Mouse (Mus musculus) liver, embryonic 14.5 days (tissue): ENCODE results near the gene Gm10024. TPM values are rescaled to one million over a fixed set of nuclear protein-coding genes. Genes with fewer than 3 reads are reported as not detected.
"Not testable (repeated sequence)": the region's sequence is repeated elsewhere in the genome, so short reads cannot be mapped to it uniquely, and the experiment has no call there.

Experiments
- ATAC-seq: fragments of 200-750 bp; cut with Nextera tagmentation; 2 replicates; pipeline ENCODE4 v1.8.0; 2017; ENCODE audit warnings: moderate number of reproducible peaks, mild to moderate bottlenecking, moderate library complexity; ENCODE audit not compliant: insufficient read depth
- DNase-seq, 3 experiments: peaks; one replicate each; pipeline ENCODE4 v3.0.0-alpha.2; 2012 to 2013; ENCODE audit warnings: low read depth in 3 of 3, low spot score in 3 of 3
- H3K27ac ChIP-seq: fragments of 300-500 bp; sonication (generic); 2 replicates; pipeline ENCODE4 v1.5.1; 2014; ENCODE audit warnings: moderate library complexity, mild to moderate bottlenecking, control low read depth, inconsistent platforms
- H3K27me3 ChIP-seq: fragments of 300-500 bp; sonication (generic); 2 replicates; pipeline ENCODE4 v1.6.1; 2014; ENCODE audit warnings: mild to moderate bottlenecking, low read length, moderate library complexity; ENCODE audit not compliant: control insufficient read depth, insufficient read depth
- H3K36me3 ChIP-seq: fragments of 300-500 bp; sonication (generic); replicated peaks from 2 replicates; pipeline ENCODE4 v1.6.1; 2014; ENCODE audit warnings: low read depth; ENCODE audit not compliant: control insufficient read depth, insufficient read depth
- H3K4me1 ChIP-seq, 2 experiments: fragments of 200-500 bp in 1 of 2; fragments of 300-500 bp in 1 of 2; sonication (generic) in 1 of 2; replicated peaks; 2 replicates each; pipeline ENCODE4 v1.6.1; 2012 to 2014; ENCODE audit warnings: antibody characterized with exemption in 1 of 2, inconsistent platforms in 1 of 2, low read length in 1 of 2; ENCODE audit not compliant: control insufficient read depth in 2 of 2, insufficient read depth in 2 of 2
- H3K4me2 ChIP-seq: fragments of 300-500 bp; sonication (generic); 2 replicates; pipeline ENCODE4 v1.6.1; 2014; ENCODE audit warnings: low read depth, mild to moderate bottlenecking, control low read depth, moderate library complexity
- H3K4me3 ChIP-seq, 2 experiments: fragments of 200-500 bp in 1 of 2; fragments of 300-500 bp in 1 of 2; sonication (generic) in 1 of 2; 2 replicates each; pipeline ENCODE4 v1.5.1; 2012 to 2014; ENCODE audit warnings: low read depth in 2 of 2, low read length in 2 of 2, mild to moderate bottlenecking in 2 of 2, control low read depth in 1 of 2, inconsistent platforms in 1 of 2, moderate library complexity in 1 of 2; ENCODE audit not compliant: insufficient read depth in 1 of 2
- H3K9ac ChIP-seq: fragments of 300-500 bp; sonication (generic); replicated peaks from 2 replicates; pipeline ENCODE4 v1.6.1; 2014; ENCODE audit warnings: mild to moderate bottlenecking, control low read depth, moderate library complexity
- H3K9me3 ChIP-seq: fragments of 300-500 bp; sonication (generic); 2 replicates; pipeline ENCODE4 v1.6.1; 2016; ENCODE audit warnings: low read length, mixed read lengths; ENCODE audit not compliant: control insufficient read depth
- CTCF ChIP-seq: IDR thresholded peaks from 2 replicates; pipeline ENCODE4 v1.5.1; 2016; ENCODE audit warnings: antibody characterized with exemption, low read depth, control low read depth
- EP300 ChIP-seq: IDR thresholded peaks from 2 replicates; pipeline ENCODE4 v1.6.1; 2016; ENCODE audit warnings: antibody characterized with exemption, low read depth
- WGBS: fragments of 180-500 bp; shearing (Covaris S2); extraction: QIAGEN DNeasy Blood & Tissue Kit; methylation state at CpG from one replicate; pipeline ENCODE4 v1.1.7; 2014; ENCODE audit not compliant: insufficient replicate concordance; 5-methylcytosine and 5-hydroxymethylcytosine counted together
- polyA plus RNA-seq, 2 experiments: library from polyadenylated mRNA; depleted of rRNA in 1 of 2; stranded (reverse) in 1 of 2; unstranded in 1 of 2; fragments of >200 nt; fragmentation: Nextera tagmentation in 1 of 2; extraction: Ambion mirVana in 1 of 2; gene quantifications; 2 replicates each; pipeline versions ENCODE4 v1.2.1 to v1.2.3; 2012 to 2014

Gm10024 gene
- polyA plus RNA-seq, 2 experiments, result not detected

DNA sequence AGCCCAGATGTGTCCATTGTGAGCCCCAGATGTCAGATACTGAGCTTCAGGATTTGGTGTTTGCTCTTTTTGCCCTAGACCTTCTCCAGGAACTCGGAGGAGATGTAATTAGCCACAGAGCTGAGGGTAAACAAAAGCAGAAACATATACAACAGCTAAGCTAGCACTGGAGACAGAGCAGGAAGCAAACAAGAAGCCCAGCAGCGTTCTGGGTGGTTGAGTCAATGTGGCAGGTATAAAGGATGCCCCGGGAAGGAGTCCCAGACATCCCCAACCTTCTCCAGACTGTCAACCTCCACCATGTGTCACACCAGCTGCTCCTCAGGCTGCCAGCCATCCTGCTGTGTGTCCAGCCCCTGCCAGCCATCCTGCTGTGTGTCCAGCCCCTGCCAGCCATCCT is 14.9 kb downstream of the Gm10024 start, which contains the start of gene Gm10100:
TSS of gene Gm10100 (plus strand) at position 301 of the 400 bp plus-strand sequence.
- Histone ChIP-seq H3K4me2 (no peak within 1 kb of the TSS), H3K9ac (no peak within 1 kb of the TSS), H3K4me1 (no peaks in the 10 kb centered on the region), H3K27ac (no peak within 1 kb of the TSS), H3K4me3 (no peak within 1 kb of the TSS), H3K9me3 (no peaks in the 10 kb centered on the region), H3K36me3 (no peaks in the 10 kb centered on the region), H3K27me3 (no peaks in the 10 kb centered on the region)
- TF ChIP-seq CTCF (no peak), EP300 (no peak)
- DNase-seq (no peak), ATAC-seq (no peak)
- WGBS, result 14% methylated on average over 3 of the region's 3 CpGs

GRCm38 (mm10) chr10:77728280-77728679 is 17.0 kb downstream of the Gm10024 start:
- no peak for ATAC-seq
- H3K9me3 ChIP-seq, result no peaks in the 10 kb centered on the region
- no peaks in the 10 kb centered on the region for H3K27me3 ChIP-seq

DNA sequence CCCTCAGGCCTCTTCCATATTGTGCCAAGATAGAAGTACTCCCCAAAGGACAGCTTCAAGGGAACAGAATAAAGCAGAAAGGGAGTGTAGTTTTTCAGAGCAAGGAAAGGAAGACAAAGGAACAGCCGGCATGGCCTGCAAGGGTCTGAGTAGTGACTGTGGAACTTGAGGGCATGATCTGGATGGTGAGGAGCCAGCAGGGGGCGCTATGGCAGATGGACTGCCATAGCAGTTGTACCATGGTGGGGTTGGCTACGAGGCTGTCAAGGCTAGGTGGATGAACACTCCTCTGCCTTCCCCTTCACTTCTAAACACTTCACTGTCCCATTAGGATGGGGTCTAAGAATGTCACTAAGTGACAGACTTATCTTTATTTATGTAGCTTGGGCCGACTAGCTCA is 18.0 kb downstream of the Gm10024 start:
- H3K4me2 ChIP-seq, result no peak overlapping the region
- 36% methylated on average over 4 of the region's 4 CpGs for WGBS
- no peak overlapping the region for H3K9ac ChIP-seq
- ATAC-seq (no peak), DNase-seq (no peak)
- H3K9me3 ChIP-seq, result no peaks in the 10 kb centered on the region
- no peaks in the 10 kb centered on the region for H3K27me3 ChIP-seq
- H3K4me1 ChIP-seq, result no peaks in the 10 kb centered on the region
- no peaks in the 10 kb centered on the region for H3K36me3 ChIP-seq
- no peak overlapping the region for H3K4me3 ChIP-seq
- H3K27ac ChIP-seq, result no peak overlapping the region
- peak; percentile 81 for TF ChIP-seq CTCF
- no peak for TF ChIP-seq EP300

More at GRCm38 (mm10) chr10:77728280-77728679, 17.0 kb downstream of the Gm10024 start:
- Histone ChIP-seq H3K4me2 (no peak overlapping the region), H3K36me3 (no peaks in the 10 kb centered on the region), H3K27ac (no peak overlapping the region), H3K4me3 (no peak overlapping the region), H3K9ac (no peak overlapping the region), H3K4me1 (no peaks in the 10 kb centered on the region)
- DNase-seq, result no peak
- no peak for TF ChIP-seq CTCF
- no peak for TF ChIP-seq EP300
- 41% methylated on average over 4 of the region's 4 CpGs for WGBS

DNA sequence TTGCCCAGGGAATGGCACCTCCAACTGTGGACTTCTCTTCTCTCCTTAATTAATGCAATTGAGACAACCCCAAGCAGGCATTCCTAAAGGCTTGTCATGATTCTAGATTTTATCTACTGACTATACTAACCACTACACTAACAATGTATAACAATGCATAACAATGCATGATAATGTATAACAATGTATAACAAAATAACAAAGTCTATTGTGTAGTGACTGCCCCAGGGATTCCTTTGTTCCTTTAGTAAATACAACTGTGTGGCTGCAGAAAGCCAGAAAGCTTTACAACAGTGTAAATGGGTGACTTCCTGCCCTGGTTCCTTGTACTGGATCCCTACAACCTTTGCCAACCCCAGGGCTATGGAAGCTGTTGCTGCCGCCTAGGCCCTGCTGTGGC is 24.7 kb downstream of the Gm10024 start:
- ATAC-seq (no peak), DNase-seq (no peak)
- Histone ChIP-seq H3K36me3 (no peaks in the 10 kb centered on the region), H3K4me3 (no peak overlapping the region), H3K4me1 (no peaks in the 10 kb centered on the region), H3K27me3 (no peaks in the 10 kb centered on the region), H3K9me3 (no peaks in the 10 kb centered on the region), H3K4me2 (no peak overlapping the region), H3K9ac (no peak overlapping the region), H3K27ac (no peak overlapping the region)
- no peak for TF ChIP-seq EP300
- no peak for TF ChIP-seq CTCF
- WGBS, result 66% methylated on average over 1 of the region's 1 CpGs

- Histone ChIP-seq H3K36me3 (no peaks in the 10 kb centered on the region), H3K27me3 (no peaks in the 10 kb centered on the region), H3K4me3 (no peak overlapping the region), H3K9ac (no peak overlapping the region), H3K27ac (no peak overlapping the region), H3K9me3 (no peaks in the 10 kb centered on the region), H3K4me1 (no peaks in the 10 kb centered on the region), H3K4me2 (no peak overlapping the region)
- DNase-seq (no peak), ATAC-seq (no peak)
- TF ChIP-seq EP300, result no peak
- no peak for TF ChIP-seq CTCF
- 48% methylated on average over 4 of the region's 4 CpGs for WGBS
These were observed 27.7 kb downstream of the Gm10024 start for GRCm38 (mm10) chr10:77738929-77739328.

GRCm38 (mm10) chr10:77741924-77742688 is 30.8 kb downstream of the Gm10024 start, which contains the start of gene Gm18596:
Gene Gm18596 (minus strand): TSS chr10:77742638.
- not testable (repeated sequence) for H3K27me3 ChIP-seq, H3K4me1 ChIP-seq, H3K36me3 ChIP-seq, DNase-seq, H3K4me2 ChIP-seq, ATAC-seq, H3K9ac ChIP-seq, H3K27ac ChIP-seq, H3K4me3 ChIP-seq, H3K9me3 ChIP-seq
- 41% methylated on average over 4 of the region's 5 CpGs for WGBS

DNA sequence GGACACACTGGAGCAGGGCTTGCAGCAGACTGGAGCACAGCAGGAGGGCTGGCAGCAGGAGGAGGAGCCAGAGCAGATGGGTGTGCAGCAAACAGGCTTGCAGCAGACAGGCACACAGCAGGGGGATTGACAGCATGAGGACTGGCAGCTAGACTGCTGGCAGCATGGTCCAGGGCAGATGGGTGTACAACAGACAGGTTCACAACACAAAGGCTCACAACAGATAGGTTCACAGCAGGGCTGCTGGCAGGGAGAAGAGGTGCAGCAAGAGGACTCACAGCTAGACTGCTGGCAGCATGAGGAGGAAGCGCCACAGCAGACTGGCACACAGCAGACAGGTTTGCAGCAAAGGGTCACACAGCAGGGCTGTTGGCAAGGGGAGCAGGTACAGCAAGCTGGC is 39.4 kb downstream of the Gm10024 start:
- WGBS, result 58% methylated on average over 1 of the region's 1 CpGs
- not testable (repeated sequence) for H3K4me3 ChIP-seq, H3K4me2 ChIP-seq, ATAC-seq, H3K4me1 ChIP-seq, H3K9me3 ChIP-seq, H3K36me3 ChIP-seq, DNase-seq, H3K9ac ChIP-seq, H3K27me3 ChIP-seq, H3K27ac ChIP-seq
